Mouse (Mus musculus): Measurements from ENCODE around the gene Zfhx3.

GRCm38 (mm10) chr8:108535121-108535876, 592.9 kb downstream of the Zfhx3 start:
- TF ChIP-seq CTCF (IDR thresholded peaks at IDR 0.05; ENCODE audit: low read depth, low read length) (no peak), GATA1 (IDR thresholded peaks at IDR 0.05; ENCODE audit: borderline replicate concordance, low read length) (no peak)
